Mouse (Mus musculus) regulatory T cell (primary cell): ENCODE results near the gene Padi4.

Source experiments
- in situ Hi-C: fragments of 300-600 bp; cut with MboI, MseI; formaldehyde crosslinking; loops from one replicate; pipeline ENCODE4 v1.15.1; 2025; ENCODE audit warnings: high pct_unique_total_duplicates

Padi4 gene

GRCm38 (mm10) chr4:140774025-140774800, at the start of gene Padi4:
TSS of gene Padi4 (minus strand) at chr4:140774236.
- in situ Hi-C loops, result no loop called here

DNA sequence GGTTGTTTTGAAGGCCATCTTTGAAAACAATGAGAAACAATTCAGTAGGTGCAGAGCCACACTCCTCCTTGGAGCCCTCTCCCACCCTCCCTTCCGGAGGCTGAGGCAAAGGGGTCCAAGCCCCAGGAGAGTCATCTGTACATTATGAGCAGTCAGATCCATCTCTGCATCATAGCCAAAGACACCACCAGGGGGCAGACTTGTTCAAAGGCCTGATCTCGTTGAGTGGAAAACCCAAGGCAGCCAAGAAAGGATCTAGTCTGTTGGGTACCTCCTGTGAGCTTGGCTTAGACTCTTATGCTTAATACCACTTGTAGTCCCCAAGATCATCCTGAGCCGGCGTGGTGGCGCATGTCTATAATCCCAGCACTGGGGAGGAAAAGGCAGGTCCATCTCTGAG, 48.0 kb upstream of the Padi4 start:
- in situ Hi-C loops, result no loop called here

GRCm38 (mm10) chr4:140817413-140817812, 43.4 kb upstream of the Padi4 start:
- in situ Hi-C loops, result no loop called here

- in situ Hi-C loops, result no loop called here
These were observed 42.2 kb upstream of the Padi4 start for GRCm38 (mm10) chr4:140815996-140816917.

DNA sequence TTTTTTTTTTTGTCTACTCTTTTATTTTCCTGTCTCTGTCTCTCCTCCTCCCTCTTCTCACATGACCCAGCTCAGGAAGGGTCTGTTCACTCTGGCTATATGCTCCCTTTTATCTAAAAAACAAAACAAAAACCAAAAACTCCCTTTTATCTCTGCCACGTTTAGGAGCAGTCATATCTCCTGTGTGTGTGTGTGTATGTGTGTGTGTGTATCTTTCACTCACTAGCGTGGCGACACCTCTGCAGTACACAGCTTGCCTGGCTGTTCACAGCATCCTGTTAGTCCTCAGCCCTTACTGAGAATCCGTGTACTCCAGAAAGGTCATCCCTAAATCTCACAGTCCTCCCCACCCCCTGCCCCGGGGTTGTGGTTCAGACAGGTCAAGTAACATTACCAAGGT, 41.5 kb upstream of the Padi4 start:
- in situ Hi-C loops, result no loop called here

- in situ Hi-C loops, result no loop called here
These were observed 40.5 kb upstream of the Padi4 start for GRCm38 (mm10) chr4:140814241-140815225.

DNA sequence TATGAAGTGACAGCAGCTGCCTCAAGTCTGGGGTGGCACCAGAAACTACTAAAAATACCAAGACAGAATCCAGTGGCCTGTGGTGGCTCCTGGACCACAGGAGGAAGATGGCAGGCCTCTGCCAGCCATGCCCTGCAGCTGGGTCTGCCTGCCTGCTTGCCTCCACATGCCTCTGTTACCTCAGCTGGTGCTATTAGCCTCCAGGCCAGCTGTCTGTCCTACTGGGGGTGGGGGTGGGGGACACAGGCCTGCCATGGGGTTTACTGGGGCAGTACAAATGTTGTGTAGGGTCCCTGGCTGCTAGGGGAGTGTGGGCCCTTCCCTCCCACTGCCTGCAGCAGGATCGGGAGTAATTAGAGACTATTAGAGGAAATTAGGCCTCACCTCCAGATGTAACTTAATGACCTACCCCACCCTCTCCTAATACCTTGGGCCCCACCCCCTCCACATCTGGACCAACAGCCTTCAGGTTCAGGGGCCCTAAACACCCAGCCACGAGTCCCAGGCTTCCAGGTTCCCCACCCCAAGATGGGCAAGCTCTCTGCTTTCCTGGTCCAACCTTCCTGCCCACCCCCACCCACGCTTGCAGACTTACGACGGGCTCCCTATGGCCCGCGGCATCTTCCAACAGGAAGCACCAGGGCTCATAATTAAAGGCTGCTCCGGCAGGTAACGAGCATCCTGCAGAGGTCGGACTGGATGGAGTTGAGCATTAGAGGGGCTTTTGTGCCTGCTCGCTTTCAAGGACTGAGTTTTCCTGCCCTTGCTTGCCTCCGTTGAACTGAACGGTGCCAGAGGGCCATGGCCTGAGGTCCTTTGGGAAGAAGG, 39.5 kb upstream of the Padi4 start:
- in situ Hi-C loops, result no loop called here

DNA sequence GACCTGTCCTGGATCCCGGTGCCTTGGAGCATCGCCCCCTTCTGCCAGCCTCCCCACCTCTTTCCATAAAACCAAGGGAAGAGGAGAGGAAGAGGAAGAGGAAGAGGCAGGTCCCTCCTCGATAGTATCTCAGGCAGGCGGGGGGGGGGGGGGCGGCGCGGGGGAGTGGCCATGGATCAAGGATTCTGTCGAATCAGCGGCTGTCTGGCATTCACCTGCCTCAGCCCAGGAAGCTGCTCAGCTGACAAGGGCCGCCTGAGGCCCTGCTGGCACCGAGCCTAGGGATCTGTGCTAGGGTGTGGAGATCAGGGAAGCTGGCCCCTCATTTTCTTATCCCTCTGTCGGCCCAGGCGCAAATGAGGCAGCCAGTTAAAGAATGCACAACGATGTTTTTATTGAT, 38.6 kb upstream of the Padi4 start:
- in situ Hi-C loops, result no loop called here

DNA sequence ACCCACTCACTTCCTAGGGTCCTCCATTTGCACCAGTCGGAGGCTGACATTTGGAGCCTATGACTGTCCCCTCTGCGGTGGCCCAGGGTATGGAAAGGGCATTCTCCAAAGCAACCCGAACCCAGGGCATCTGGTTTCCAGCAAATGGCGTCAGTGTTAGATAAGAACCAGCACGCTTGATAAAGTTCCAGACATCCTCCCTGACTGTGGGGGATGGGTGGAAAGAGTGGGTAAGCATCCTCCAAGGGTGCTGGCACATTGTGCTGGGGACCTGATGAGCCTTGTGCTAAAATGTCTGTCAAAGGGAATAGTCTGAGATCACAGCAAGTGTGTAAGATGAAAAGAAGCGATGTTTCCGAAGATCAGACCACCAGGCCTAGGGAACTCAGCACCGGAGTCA, 38.2 kb upstream of the Padi4 start:
- in situ Hi-C loops, result no loop called here

GRCm38 (mm10) chr4:140810458-140811260, 36.6 kb upstream of the Padi4 start, which contains the start of gene Padi3:
TSS of gene Padi3 (minus strand) at chr4:140810648.
- in situ Hi-C loops, result no loop called here

- in situ Hi-C loops, result no loop called here
These were observed 35.1 kb upstream of the Padi4 start for GRCm38 (mm10) chr4:140809118-140809517.

- in situ Hi-C loops, result no loop called here
These were observed 30.6 kb upstream of the Padi4 start for GRCm38 (mm10) chr4:140804601-140805000.

DNA sequence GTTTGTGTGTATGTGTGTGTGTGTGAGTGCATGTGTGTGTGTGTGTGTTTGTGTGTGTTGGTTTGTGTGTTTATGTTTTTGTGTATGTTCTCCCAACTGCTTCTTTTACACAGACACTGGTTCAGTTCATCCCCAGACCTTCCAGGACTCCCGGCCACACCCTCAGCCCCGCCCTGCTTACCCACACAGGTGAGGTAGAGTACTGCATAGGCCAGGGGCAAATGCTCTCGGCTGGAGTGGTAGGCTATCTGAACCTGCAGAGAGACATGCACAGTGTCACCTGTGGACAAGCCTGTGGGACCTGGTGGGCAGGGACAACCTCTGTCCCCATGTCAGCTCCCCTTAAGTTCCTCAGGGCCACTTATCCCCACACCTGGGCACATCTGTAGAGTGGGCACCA, 27.3 kb upstream of the Padi4 start:
- in situ Hi-C loops, result no loop called here

- in situ Hi-C loops, result no loop called here
These were observed 22.8 kb upstream of the Padi4 start for GRCm38 (mm10) chr4:140796786-140797185.

DNA sequence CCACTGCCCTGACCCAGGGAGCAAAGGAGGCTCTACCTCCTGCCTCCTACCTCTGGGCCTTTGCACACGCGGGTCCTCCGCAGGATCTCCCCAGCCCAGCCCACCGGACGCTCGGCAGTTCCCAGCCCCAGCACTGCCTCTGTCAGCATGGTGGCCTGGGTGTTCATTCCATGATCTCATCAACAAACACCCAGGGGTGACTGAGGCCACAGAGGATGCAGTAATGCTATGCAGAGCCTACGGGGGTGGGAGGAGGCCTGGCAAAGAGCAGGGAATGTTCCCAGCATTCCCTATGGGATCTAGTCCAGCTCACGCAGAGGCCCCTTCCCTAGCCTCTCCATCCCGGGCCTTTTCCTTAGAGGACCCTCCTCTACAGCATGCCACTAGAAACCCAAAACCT, 20.6 kb upstream of the Padi4 start:
- in situ Hi-C loops, result no loop called here

GRCm38 (mm10) chr4:140793795-140794194, 19.8 kb upstream of the Padi4 start:
- in situ Hi-C loops, result no loop called here

DNA sequence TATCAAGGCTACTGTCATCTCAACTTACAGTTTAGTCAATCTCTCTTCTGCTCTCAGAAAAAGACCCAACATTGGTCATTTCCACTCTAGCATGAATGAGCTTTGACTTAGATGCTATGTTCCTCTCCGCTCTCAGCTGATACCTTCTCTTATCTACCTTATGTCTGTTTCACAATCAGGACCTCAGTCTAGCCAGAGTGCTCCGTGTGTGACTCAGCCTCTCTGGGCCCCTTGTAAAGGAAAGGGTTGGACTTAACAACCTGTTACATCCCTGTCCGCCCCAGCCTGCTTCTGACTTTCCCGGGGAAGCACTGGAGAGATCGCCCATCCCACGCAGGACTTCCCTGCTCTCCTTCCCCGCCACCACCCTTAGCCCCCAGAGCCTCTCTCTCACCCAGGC, 18.5 kb upstream of the Padi4 start:
- in situ Hi-C loops, result no loop called here

- in situ Hi-C loops, result no loop called here
These were observed 17.0 kb upstream of the Padi4 start for GRCm38 (mm10) chr4:140791071-140791470.

- in situ Hi-C loops, result loop anchor here (5.0 kb wide), 1 partner anchor 117 kb away; the partner anchor contains the start of gene Padi2
These were observed 15.9 kb upstream of the Padi4 start for GRCm38 (mm10) chr4:140789983-140790382.

DNA sequence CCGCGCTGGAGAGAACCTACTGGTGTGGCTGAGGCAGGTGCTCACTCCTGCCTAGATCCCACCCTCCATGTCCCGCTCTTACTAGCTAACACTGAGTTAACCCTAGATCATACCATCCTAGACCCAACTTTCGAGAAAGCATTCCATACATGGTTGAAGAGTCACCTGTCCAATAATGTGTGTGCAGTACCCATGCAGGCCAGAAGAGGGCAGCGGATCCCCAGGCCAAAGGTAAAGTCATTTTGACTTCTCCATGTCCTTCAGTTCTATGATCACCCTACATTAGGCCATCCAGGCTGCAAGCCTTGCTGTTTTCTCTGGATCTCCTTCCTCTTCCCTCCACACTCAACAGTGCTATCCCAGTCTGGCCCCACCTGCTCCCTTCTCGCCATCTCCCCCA, 14.9 kb upstream of the Padi4 start:
- in situ Hi-C loops, result loop anchor here (5.0 kb wide), 1 partner anchor 118 kb away; the partner anchor contains the start of gene Padi2
